Mouse (Mus musculus) limb, embryonic 13.5 days (tissue): ENCODE measurements around the gene Asrgl1. TPM values are rescaled to one million over a fixed set of nuclear protein-coding genes. Genes with fewer than 3 reads are reported as not detected.
A peak's percentile ranks its signal among the peaks of the same experiment; 100 is the strongest.

Experiments
- ATAC-seq: fragments of 200-750 bp; cut with Nextera tagmentation; 2 replicates; pipeline ENCODE4 v1.8.0; 2017; ENCODE audit warnings: low read depth, moderate number of reproducible peaks, moderate TSS enrichment; ENCODE audit not compliant: low FRiP score
- H3K27ac ChIP-seq: fragments of 300-500 bp; sonication (generic); 2 replicates; pipeline ENCODE4 v1.5.1; 2015; ENCODE audit warnings: inconsistent platforms, mild to moderate bottlenecking, moderate library complexity
- H3K27me3 ChIP-seq: fragments of 300-500 bp; sonication (generic); 2 replicates; pipeline ENCODE4 v1.6.1; 2015; ENCODE audit warnings: mild to moderate bottlenecking, inconsistent platforms
- H3K36me3 ChIP-seq: fragments of 300-500 bp; sonication (generic); 2 replicates; pipeline ENCODE4 v1.6.1; 2015; ENCODE audit warnings: inconsistent platforms, mild to moderate bottlenecking, moderate library complexity
- H3K4me1 ChIP-seq: fragments of 300-500 bp; sonication (generic); 2 replicates; pipeline ENCODE4 v1.6.1; 2015; ENCODE audit warnings: inconsistent platforms
- H3K4me2 ChIP-seq: fragments of 300-500 bp; sonication (generic); replicated peaks from 2 replicates; pipeline ENCODE4 v1.6.1; 2015; ENCODE audit warnings: inconsistent platforms, mild to moderate bottlenecking, moderate library complexity
- H3K4me3 ChIP-seq: fragments of 300-500 bp; sonication (generic); 2 replicates; pipeline ENCODE4 v1.5.1; 2015; ENCODE audit warnings: moderate library complexity, mild to moderate bottlenecking, inconsistent platforms
- H3K9ac ChIP-seq: fragments of 300-500 bp; sonication (generic); 2 replicates; pipeline ENCODE4 v1.6.1; 2015; ENCODE audit warnings: mild to moderate bottlenecking, inconsistent platforms
- H3K9me3 ChIP-seq: fragments of 300-500 bp; sonication (generic); 2 replicates; pipeline ENCODE4 v1.6.1; 2016; ENCODE audit warnings: inconsistent platforms
- WGBS: fragments of 180-500 bp; shearing (Covaris S2); methylation state at CpG from one replicate; pipeline ENCODE4 v1.1.7; 2015; 5-methylcytosine and 5-hydroxymethylcytosine counted together
- polyA plus RNA-seq: library from polyadenylated mRNA; unstranded; fragments of >200 nt; fragmentation: Nextera tagmentation; extraction: Ambion mirVana; gene quantifications from 2 replicates; pipeline ENCODE4 v1.2.1, GENCODE M21; 2015

Gene Asrgl1
- polyA plus RNA-seq, 1 experiment from 2014 or later: 19.0 TPM

DNA sequence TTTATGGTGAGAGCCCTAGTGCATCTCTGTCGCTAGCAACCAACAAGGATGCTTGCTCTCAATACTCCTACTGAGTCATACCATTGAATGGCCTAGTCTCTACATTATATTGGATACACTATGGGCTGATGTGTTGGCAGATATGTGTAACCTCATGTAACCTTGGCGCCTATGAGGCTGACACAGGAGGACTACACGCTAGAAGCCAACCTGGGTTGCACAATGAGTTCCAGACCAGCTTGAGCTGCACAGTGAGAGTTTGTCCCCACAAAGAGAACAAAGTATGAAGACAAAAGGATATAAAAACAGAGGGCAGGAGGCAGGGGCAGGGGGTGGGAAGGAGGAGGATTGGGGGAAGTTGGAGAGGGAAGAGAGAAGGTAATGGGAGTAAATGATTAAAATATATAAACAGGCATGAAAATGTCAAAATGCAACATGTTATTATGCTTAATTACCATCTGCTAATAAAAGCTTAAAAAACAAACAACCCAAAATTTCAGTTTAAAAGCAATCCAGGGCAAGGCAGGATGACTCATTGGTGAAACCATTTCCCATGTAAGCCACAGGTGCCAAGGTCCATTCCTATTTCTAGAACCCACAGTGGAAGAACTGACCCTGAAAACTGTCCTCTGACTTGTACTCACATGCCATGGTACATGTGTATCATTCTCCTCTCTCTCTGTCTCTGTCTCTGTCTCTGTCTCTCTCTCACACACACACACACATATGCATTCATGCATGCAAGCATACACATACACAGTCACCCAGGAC is 15.6 kb downstream of the Asrgl1 start:
- Histone ChIP-seq H3K36me3 (peaks cover 33% of the 10 kb centered on the region), H3K27ac (no peak overlapping the region), H3K4me3 (no peak overlapping the region), H3K27me3 (no peaks in the 10 kb centered on the region), H3K4me2 (no peak overlapping the region), H3K9ac (no peak overlapping the region), H3K9me3 (no peaks in the 10 kb centered on the region), H3K4me1 (no peaks in the 10 kb centered on the region)
- 89% methylated on average over 3 of the region's 3 CpGs for WGBS
- no peak for ATAC-seq

- no peak overlapping the region for H3K4me3 ChIP-seq
- H3K27me3 ChIP-seq: no peaks in the 10 kb centered on the region
- no peak overlapping the region for H3K4me2 ChIP-seq
- H3K27ac ChIP-seq: no peak overlapping the region
- H3K9me3 ChIP-seq: no peaks in the 10 kb centered on the region
- peaks cover 47% of the 10 kb centered on the region for H3K36me3 ChIP-seq
- H3K9ac ChIP-seq: no peak overlapping the region
- no peaks in the 10 kb centered on the region for H3K4me1 ChIP-seq
- no peak for ATAC-seq
- 86% methylated on average over 5 of the region's 5 CpGs for WGBS
Measured at GRCm38 (mm10) chr19:9117275-9117674, 18.2 kb downstream of the Asrgl1 start.

DNA sequence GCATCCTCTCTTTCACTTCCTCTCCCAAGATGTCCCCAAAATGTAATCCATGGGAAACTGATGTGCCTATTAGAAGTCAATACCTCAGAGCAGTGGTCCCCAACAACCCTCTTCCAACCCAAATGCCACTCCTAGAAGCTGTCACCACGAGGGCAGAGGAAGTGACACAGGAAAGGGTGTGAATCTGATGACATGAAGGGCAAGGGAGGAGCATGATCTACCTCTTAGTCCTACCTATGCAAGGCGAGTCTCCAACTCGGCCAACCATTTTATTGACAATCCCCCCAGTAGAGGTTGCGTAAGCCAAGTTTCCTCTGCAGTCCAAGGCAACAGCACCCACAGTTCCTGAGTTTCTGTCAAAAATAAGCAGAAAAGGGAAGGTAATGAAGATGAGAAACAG is 19.2 kb downstream of the Asrgl1 start:
- Histone ChIP-seq H3K27me3 (no peaks in the 10 kb centered on the region), H3K9ac (no peak overlapping the region), H3K9me3 (no peaks in the 10 kb centered on the region), H3K4me3 (no peak overlapping the region), H3K36me3 (peaks cover 47% of the 10 kb centered on the region), H3K4me2 (no peak overlapping the region), H3K27ac (no peak overlapping the region), H3K4me1 (no peaks in the 10 kb centered on the region)
- no peak for ATAC-seq
- WGBS: 85% methylated on average over 4 of the region's 4 CpGs

DNA sequence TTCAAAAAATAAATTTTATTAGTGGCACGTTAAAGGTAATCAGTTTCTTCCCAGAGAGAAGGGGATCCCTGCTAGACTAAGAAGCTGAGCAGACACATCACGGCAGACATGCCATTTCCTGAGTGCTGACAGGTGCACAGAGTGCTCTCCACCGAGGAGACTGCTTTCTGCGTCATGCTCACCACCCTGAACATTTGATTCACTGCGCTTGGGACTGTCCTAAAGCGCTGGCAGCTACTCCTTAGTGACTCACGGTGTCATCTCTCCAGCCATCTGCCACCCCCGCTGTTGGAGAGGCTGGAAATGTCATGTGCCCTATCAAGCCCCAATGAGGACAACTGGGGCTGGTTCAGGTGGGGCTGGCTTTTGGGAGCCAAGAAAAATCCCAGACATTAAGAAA is 23.4 kb downstream of the Asrgl1 start:
- Histone ChIP-seq H3K27me3 (no peaks in the 10 kb centered on the region), H3K4me2 (no peak overlapping the region), H3K36me3 (peaks cover 32% of the 10 kb centered on the region), H3K27ac (no peak overlapping the region), H3K4me1 (peaks cover 5% of the 10 kb centered on the region), H3K4me3 (no peak overlapping the region), H3K9me3 (no peaks in the 10 kb centered on the region), H3K9ac (no peak overlapping the region)
- no peak for ATAC-seq
- 69% methylated on average over 8 of the region's 8 CpGs for WGBS

GRCm38 (mm10) chr19:9110182-9110869 is 25.1 kb downstream of the Asrgl1 start:
- 52% methylated on average over 4 of the region's 4 CpGs for WGBS
- H3K27ac ChIP-seq: no peak overlapping the region
- H3K4me2 ChIP-seq: no peak overlapping the region
- H3K4me3 ChIP-seq: no peak overlapping the region
- no peak overlapping the region for H3K9ac ChIP-seq
- peak; percentile 62; the same call in 1 of the 2 replicates for ATAC-seq
- H3K36me3 ChIP-seq: peaks cover 18% of the 10 kb centered on the region
- H3K9me3 ChIP-seq: no peaks in the 10 kb centered on the region
- H3K27me3 ChIP-seq: no peaks in the 10 kb centered on the region
- H3K4me1 ChIP-seq: peaks cover 18% of the 10 kb centered on the region

GRCm38 (mm10) chr19:9108536-9108935 is 26.9 kb downstream of the Asrgl1 start:
- no peaks in the 10 kb centered on the region for H3K9me3 ChIP-seq
- no peak overlapping the region for H3K9ac ChIP-seq
- WGBS: 85% methylated on average over 1 of the region's 1 CpGs
- no peak for ATAC-seq
- no peak overlapping the region for H3K4me3 ChIP-seq
- H3K4me1 ChIP-seq: peaks cover 18% of the 10 kb centered on the region
- H3K27ac ChIP-seq: no peak overlapping the region
- H3K4me2 ChIP-seq: no peak overlapping the region
- peaks cover 12% of the 10 kb centered on the region for H3K36me3 ChIP-seq
- H3K27me3 ChIP-seq: no peaks in the 10 kb centered on the region

- 60% methylated on average over 1 of the region's 1 CpGs for WGBS
- peaks cover under 1% of the 10 kb centered on the region; the same call in 1 of the 2 replicates for H3K36me3 ChIP-seq
- H3K9me3 ChIP-seq: no peaks in the 10 kb centered on the region
- ATAC-seq: 0 out of 2 replicates have a peak, but pooled peaks have one; percentile 43
- peak overlapping the region; percentile 70; the same call in 1 of the 2 replicates for H3K27ac ChIP-seq
- H3K9ac ChIP-seq: no peak overlapping the region
- H3K4me2 ChIP-seq: no peak overlapping the region
- H3K4me3 ChIP-seq: no peak overlapping the region
- peaks cover 18% of the 10 kb centered on the region for H3K4me1 ChIP-seq
- H3K27me3 ChIP-seq: no peaks in the 10 kb centered on the region
Measured at GRCm38 (mm10) chr19:9107379-9107755, 28.1 kb downstream of the Asrgl1 start.

GRCm38 (mm10) chr19:9106751-9107378 is 28.6 kb downstream of the Asrgl1 start:
- WGBS: 38% methylated on average over 4 of the region's 4 CpGs

GRCm38 (mm10) chr19:9106096-9106495 is 29.3 kb downstream of the Asrgl1 start:
- WGBS: 38% methylated on average over 5 of the region's 5 CpGs
- Histone ChIP-seq H3K4me2 (no peak overlapping the region), H3K27me3 (no peaks in the 10 kb centered on the region), H3K4me1 (peaks cover 18% of the 10 kb centered on the region), H3K9me3 (no peaks in the 10 kb centered on the region), H3K4me3 (no peak overlapping the region), H3K27ac (peak overlapping the region; percentile 70), H3K9ac (peak overlapping the region; percentile 31; the same call in 1 of the 2 replicates), H3K36me3 (no peaks in the 10 kb centered on the region)
- no peak for ATAC-seq

More at GRCm38 (mm10) chr19:9106751-9107378, 28.6 kb downstream of the Asrgl1 start:
- no peaks in the 10 kb centered on the region for H3K36me3 ChIP-seq
- H3K9me3 ChIP-seq: no peaks in the 10 kb centered on the region
- peaks cover 18% of the 10 kb centered on the region for H3K4me1 ChIP-seq
- H3K4me2 ChIP-seq: no peak overlapping the region
- peak overlapping the region; percentile 70; the same call in 1 of the 2 replicates for H3K27ac ChIP-seq
- H3K27me3 ChIP-seq: no peaks in the 10 kb centered on the region
- no peak overlapping the region for H3K9ac ChIP-seq
- peak; percentile 48; the same call in 1 of the 2 replicates for ATAC-seq
- H3K4me3 ChIP-seq: no peak overlapping the region

DNA sequence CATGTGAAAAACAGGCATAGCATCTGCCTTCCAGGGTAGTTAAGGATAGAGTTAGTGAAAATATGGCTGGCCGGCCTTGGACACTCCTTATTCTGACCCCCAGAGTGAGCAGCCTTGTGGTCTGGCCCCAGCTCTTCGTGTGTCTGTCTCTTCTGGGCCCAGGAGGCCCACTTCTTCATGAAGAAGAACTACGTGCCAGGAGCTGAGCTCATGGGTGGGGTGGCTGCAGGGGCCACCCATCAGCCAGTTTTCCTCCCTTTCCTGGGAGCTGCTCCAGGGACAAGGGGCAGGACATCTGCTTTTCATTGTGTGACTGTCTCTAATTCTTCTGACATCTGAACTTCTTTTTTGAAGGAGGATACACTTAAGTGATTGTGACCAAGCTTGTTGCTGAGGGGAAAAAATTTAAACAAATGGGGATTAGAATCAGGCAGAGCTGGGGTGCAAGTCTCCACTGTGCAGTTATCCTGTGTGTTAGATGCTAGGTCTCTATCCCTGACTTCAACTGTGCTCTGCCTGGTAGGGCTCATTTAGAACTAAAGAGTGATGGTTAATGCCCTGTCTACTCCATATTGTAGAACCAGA is 30.2 kb downstream of the Asrgl1 start:
- H3K4me2 ChIP-seq: no peak overlapping the region
- ATAC-seq: no peak
- H3K4me1 ChIP-seq: peaks cover 18% of the 10 kb centered on the region
- WGBS: 62% methylated on average over 3 of the region's 3 CpGs
- H3K27ac ChIP-seq: no peak overlapping the region
- no peaks in the 10 kb centered on the region for H3K9me3 ChIP-seq
- H3K27me3 ChIP-seq: no peaks in the 10 kb centered on the region
- no peak overlapping the region for H3K9ac ChIP-seq
- H3K36me3 ChIP-seq: no peaks in the 10 kb centered on the region
- no peak overlapping the region for H3K4me3 ChIP-seq

- ATAC-seq: no peak
- no peaks in the 10 kb centered on the region for H3K9me3 ChIP-seq
- H3K27me3 ChIP-seq: no peaks in the 10 kb centered on the region
- H3K4me3 ChIP-seq: no peak overlapping the region
- H3K36me3 ChIP-seq: no peaks in the 10 kb centered on the region
- no peak overlapping the region for H3K27ac ChIP-seq
- peaks cover 18% of the 10 kb centered on the region for H3K4me1 ChIP-seq
- H3K9ac ChIP-seq: no peak overlapping the region
- H3K4me2 ChIP-seq: no peak overlapping the region
- WGBS: 75% methylated on average over 4 of the region's 4 CpGs
Measured at GRCm38 (mm10) chr19:9103986-9104385, 31.4 kb downstream of the Asrgl1 start.

DNA sequence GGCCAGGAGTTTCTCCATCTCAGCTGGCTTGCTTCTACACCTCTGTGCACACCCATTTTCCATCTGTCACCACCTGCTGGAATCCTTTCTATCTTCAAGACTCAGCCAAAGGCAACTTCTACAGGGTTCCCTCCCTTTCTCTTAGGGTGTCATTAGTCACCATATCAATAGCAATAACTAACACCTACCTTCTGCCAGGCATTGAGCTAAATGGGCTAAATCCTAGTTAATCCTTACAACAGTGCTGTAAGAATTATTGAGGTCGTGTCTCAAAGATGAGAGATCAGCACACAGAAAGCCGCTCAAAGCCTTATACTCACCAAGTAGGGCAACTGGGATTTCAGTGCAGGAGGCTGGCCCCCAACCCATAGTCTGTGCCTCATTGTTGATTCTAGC is 34.4 kb downstream of the Asrgl1 start:
- no peak overlapping the region for H3K4me2 ChIP-seq
- no peaks in the 10 kb centered on the region for H3K27me3 ChIP-seq
- 61% methylated on average over 2 of the region's 2 CpGs for WGBS
- H3K9me3 ChIP-seq: no peaks in the 10 kb centered on the region
- no peak for ATAC-seq
- H3K4me1 ChIP-seq: peaks cover 3% of the 10 kb centered on the region
- H3K27ac ChIP-seq: no peak overlapping the region
- H3K9ac ChIP-seq: no peak overlapping the region
- no peaks in the 10 kb centered on the region for H3K36me3 ChIP-seq
- no peak overlapping the region for H3K4me3 ChIP-seq
